Mouse (Mus musculus) liver, embryonic 14.5 days (tissue): Measurements from ENCODE around the gene Ktn1. TPM values are rescaled to one million over a fixed set of nuclear protein-coding genes. Genes with fewer than 3 reads are reported as not detected.

Source experiments
- ATAC-seq: fragments of 200-750 bp; cut with Nextera tagmentation; 2 replicates; pipeline ENCODE4 v1.8.0; 2017; ENCODE audit warnings: moderate number of reproducible peaks, mild to moderate bottlenecking, moderate library complexity; ENCODE audit not compliant: insufficient read depth
- DNase-seq, 3 experiments: peaks; one replicate each; pipeline ENCODE4 v3.0.0-alpha.2; 2012 to 2013; ENCODE audit warnings: low read depth in 3 of 3, low spot score in 3 of 3
- H3K27ac ChIP-seq: fragments of 300-500 bp; sonication (generic); 2 replicates; pipeline ENCODE4 v1.5.1; 2014; ENCODE audit warnings: moderate library complexity, mild to moderate bottlenecking, control low read depth, inconsistent platforms
- H3K27me3 ChIP-seq: fragments of 300-500 bp; sonication (generic); 2 replicates; pipeline ENCODE4 v1.6.1; 2014; ENCODE audit warnings: mild to moderate bottlenecking, low read length, moderate library complexity; ENCODE audit not compliant: control insufficient read depth, insufficient read depth
- H3K36me3 ChIP-seq: fragments of 300-500 bp; sonication (generic); replicated peaks from 2 replicates; pipeline ENCODE4 v1.6.1; 2014; ENCODE audit warnings: low read depth; ENCODE audit not compliant: control insufficient read depth, insufficient read depth
- H3K4me1 ChIP-seq, 2 experiments: fragments of 200-500 bp in 1 of 2; fragments of 300-500 bp in 1 of 2; sonication (generic) in 1 of 2; replicated peaks; 2 replicates each; pipeline ENCODE4 v1.6.1; 2012 to 2014; ENCODE audit warnings: antibody characterized with exemption in 1 of 2, inconsistent platforms in 1 of 2, low read length in 1 of 2; ENCODE audit not compliant: control insufficient read depth in 2 of 2, insufficient read depth in 2 of 2
- H3K4me2 ChIP-seq: fragments of 300-500 bp; sonication (generic); 2 replicates; pipeline ENCODE4 v1.6.1; 2014; ENCODE audit warnings: low read depth, mild to moderate bottlenecking, control low read depth, moderate library complexity
- H3K4me3 ChIP-seq, 2 experiments: fragments of 200-500 bp in 1 of 2; fragments of 300-500 bp in 1 of 2; sonication (generic) in 1 of 2; 2 replicates each; pipeline ENCODE4 v1.5.1; 2012 to 2014; ENCODE audit warnings: low read depth in 2 of 2, low read length in 2 of 2, mild to moderate bottlenecking in 2 of 2, control low read depth in 1 of 2, inconsistent platforms in 1 of 2, moderate library complexity in 1 of 2; ENCODE audit not compliant: insufficient read depth in 1 of 2
- H3K9ac ChIP-seq: fragments of 300-500 bp; sonication (generic); replicated peaks from 2 replicates; pipeline ENCODE4 v1.6.1; 2014; ENCODE audit warnings: mild to moderate bottlenecking, control low read depth, moderate library complexity
- H3K9me3 ChIP-seq: fragments of 300-500 bp; sonication (generic); 2 replicates; pipeline ENCODE4 v1.6.1; 2016; ENCODE audit warnings: low read length, mixed read lengths; ENCODE audit not compliant: control insufficient read depth
- CTCF ChIP-seq: IDR thresholded peaks from 2 replicates; pipeline ENCODE4 v1.5.1; 2016; ENCODE audit warnings: antibody characterized with exemption, low read depth, control low read depth
- EP300 ChIP-seq: IDR thresholded peaks from 2 replicates; pipeline ENCODE4 v1.6.1; 2016; ENCODE audit warnings: antibody characterized with exemption, low read depth
- WGBS: fragments of 180-500 bp; shearing (Covaris S2); extraction: QIAGEN DNeasy Blood & Tissue Kit; methylation state at CpG from one replicate; pipeline ENCODE4 v1.1.7; 2014; ENCODE audit not compliant: insufficient replicate concordance; 5-methylcytosine and 5-hydroxymethylcytosine counted together
- polyA plus RNA-seq, 2 experiments: library from polyadenylated mRNA; depleted of rRNA in 1 of 2; stranded (reverse) in 1 of 2; unstranded in 1 of 2; fragments of >200 nt; fragmentation: Nextera tagmentation in 1 of 2; extraction: Ambion mirVana in 1 of 2; gene quantifications; 2 replicates each; pipeline versions ENCODE4 v1.2.1 to v1.2.3; 2012 to 2014

Ktn1 gene
- polyA plus RNA-seq, 2 experiments: 7.7 to 11.5 TPM

GRCm38 (mm10) chr14:47663844-47664469 lies 15.7 kb downstream of the Ktn1 start:
- ATAC-seq: no peak
- Histone ChIP-seq H3K4me1 (no peaks in the 10 kb centered on the region; a peak in 1 of 4 replicates), H3K27me3 (no peaks in the 10 kb centered on the region), H3K9ac (no peak overlapping the region), H3K4me2 (no peak overlapping the region), H3K4me3 (no peak overlapping the region), H3K36me3 (no peaks in the 10 kb centered on the region; the same call in 1 of the 2 replicates), H3K9me3 (no peaks in the 10 kb centered on the region), H3K27ac (no peak overlapping the region)
- TF ChIP-seq EP300: no peak
- TF ChIP-seq CTCF: no peak
- DNase-seq: no peak
- WGBS: 71% methylated on average over 11 of the region's 11 CpGs

- no peaks in the 10 kb centered on the region for H3K27me3 ChIP-seq
- no peak overlapping the region for H3K9ac ChIP-seq
- H3K36me3 ChIP-seq: no peaks in the 10 kb centered on the region; the same call in 1 of the 2 replicates
- H3K4me2 ChIP-seq: no peak overlapping the region
- H3K9me3 ChIP-seq: no peaks in the 10 kb centered on the region
- DNase-seq: no peak
- no peak for ATAC-seq
- H3K4me3 ChIP-seq: no peak overlapping the region
- H3K27ac ChIP-seq: no peak overlapping the region
- no peaks in the 10 kb centered on the region; a peak in 1 of 4 replicates for H3K4me1 ChIP-seq
- TF ChIP-seq CTCF (no peak), EP300 (no peak)
Observed at GRCm38 (mm10) chr14:47664470-47664864, 16.2 kb downstream of the Ktn1 start.

- WGBS: 68% methylated on average over 5 of the region's 5 CpGs
- no peak overlapping the region for H3K4me3 ChIP-seq
- no peak overlapping the region for H3K4me2 ChIP-seq
- no peak overlapping the region for H3K27ac ChIP-seq
- H3K9ac ChIP-seq: no peak overlapping the region
- ATAC-seq (peak; percentile 39), DNase-seq (no peak)
- no peaks in the 10 kb centered on the region; a peak in 1 of 4 replicates for H3K4me1 ChIP-seq
- TF ChIP-seq CTCF (no peak), EP300 (no peak)
- no peaks in the 10 kb centered on the region for H3K27me3 ChIP-seq
- H3K36me3 ChIP-seq: no peaks in the 10 kb centered on the region; the same call in 1 of the 2 replicates
- no peaks in the 10 kb centered on the region for H3K9me3 ChIP-seq
Observed at GRCm38 (mm10) chr14:47665061-47665778, 17.0 kb downstream of the Ktn1 start.

- TF ChIP-seq EP300 (no peak), CTCF (no peak)
- no peaks in the 10 kb centered on the region for H3K9me3 ChIP-seq
- no peak overlapping the region for H3K4me3 ChIP-seq
- no peak for ATAC-seq
- no peaks in the 10 kb centered on the region; a peak in 1 of 4 replicates for H3K4me1 ChIP-seq
- H3K4me2 ChIP-seq: no peak overlapping the region
- DNase-seq: no peak
- H3K27me3 ChIP-seq: no peaks in the 10 kb centered on the region
- no peak overlapping the region for H3K27ac ChIP-seq
- H3K36me3 ChIP-seq: peaks cover under 1% of the 10 kb centered on the region
- H3K9ac ChIP-seq: no peak overlapping the region
Observed at GRCm38 (mm10) chr14:47668096-47668495, 19.8 kb downstream of the Ktn1 start.

- 74% methylated on average over 10 of the region's 10 CpGs for whole genome bisulfite sequencing
- no peak for TF ChIP-seq EP300
- TF ChIP-seq CTCF: no peak
- H3K36me3 ChIP-seq: peaks cover 7% of the 10 kb centered on the region
- H3K4me1 ChIP-seq: no peaks in the 10 kb centered on the region
- H3K9me3 ChIP-seq: no peaks in the 10 kb centered on the region
- H3K27me3 ChIP-seq: no peaks in the 10 kb centered on the region
- H3K9ac ChIP-seq: no peak overlapping the region
- H3K27ac ChIP-seq: no peak overlapping the region
- no peak for ATAC-seq
- DNase-seq: no peak
- H3K4me3 ChIP-seq: no peak overlapping the region
- H3K4me2 ChIP-seq: no peak overlapping the region
Observed at GRCm38 (mm10) chr14:47682886-47683285, 34.6 kb downstream of the Ktn1 start.
